Mouse (Mus musculus): ENCODE measurements around the gene Gpat3.

Gene Gpat3

DNA sequence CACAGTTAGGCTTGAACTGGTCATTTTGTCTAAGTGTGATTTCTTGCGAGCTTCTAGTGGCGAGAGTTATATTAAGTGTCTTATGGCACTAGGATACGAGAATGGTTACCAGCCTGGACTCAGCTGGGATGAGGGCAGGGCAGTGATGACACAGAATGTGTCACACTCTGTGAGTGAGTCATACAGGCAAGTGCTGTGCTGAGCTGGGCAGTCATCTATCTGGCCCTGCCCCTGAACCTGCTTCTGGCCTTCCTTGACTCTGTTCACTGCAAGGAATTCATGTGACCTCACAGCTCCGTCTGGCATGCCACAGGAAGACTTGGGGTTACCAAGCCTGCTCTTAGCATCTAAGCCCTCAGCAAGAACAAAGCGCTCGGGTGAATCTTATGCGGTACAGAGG lies 16.3 kb downstream of the Gpat3 start:
- no peak for DNase-seq

DNA sequence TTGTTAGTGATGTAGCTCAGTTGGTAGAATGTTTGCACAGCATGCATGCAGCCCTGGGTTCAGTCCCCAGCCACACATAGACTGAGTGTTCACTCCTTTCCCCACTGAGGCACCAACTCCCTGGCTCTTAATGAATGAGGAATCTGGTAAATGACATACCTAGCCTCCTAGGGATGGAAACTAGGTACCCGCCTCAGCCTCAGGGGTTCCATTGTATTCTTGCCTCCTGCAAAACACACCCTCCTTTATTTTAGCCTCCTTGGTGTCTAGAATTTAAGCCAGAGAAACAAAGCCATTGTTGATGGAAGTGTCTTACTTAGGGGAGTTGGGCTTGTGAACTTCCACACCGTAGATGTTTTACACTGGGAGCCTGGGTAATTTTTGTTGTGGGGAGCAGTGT lies 17.6 kb downstream of the Gpat3 start:
- DNase-seq, result no peak

DNA sequence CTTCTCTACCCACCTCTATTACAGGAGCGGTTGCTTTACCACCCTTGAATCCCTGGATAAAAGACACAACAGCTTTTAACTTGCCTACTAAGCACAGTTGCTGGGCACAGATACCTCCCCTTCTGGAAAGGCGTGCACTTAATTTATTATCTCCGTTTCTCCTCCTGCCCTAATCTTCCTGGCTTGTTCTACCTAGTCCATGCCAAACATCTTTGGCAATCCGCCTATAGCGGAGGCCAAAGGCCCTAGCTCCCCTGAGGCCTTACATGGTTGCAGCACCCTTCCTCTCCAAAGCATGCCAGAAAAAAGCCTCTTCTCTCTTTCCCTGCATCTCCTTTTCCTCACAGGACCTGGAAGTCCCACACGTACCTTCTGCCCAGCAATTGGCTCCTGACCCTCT lies 18.9 kb downstream of the Gpat3 start:
- DNase-seq, result no peak

DNA sequence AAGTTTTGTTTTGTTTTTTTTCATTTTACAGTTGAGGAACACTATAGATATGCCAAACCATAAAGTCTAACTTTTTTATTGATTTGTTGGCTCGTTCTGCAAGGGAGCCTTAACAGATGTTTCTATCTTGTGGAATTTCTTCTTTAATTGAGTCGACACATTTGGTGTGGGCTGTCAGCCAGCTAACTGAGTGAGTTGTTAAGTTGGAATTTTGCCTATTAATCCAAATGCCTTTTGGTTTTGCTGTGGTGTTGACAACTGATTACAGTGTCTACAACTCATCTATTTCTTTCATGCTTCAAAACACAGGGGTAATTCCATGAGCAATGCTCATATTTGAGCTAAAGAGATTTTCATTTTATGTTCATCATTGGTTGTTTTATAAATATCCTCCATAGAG lies 20.7 kb downstream of the Gpat3 start:
- no peak for DNase-seq

DNA sequence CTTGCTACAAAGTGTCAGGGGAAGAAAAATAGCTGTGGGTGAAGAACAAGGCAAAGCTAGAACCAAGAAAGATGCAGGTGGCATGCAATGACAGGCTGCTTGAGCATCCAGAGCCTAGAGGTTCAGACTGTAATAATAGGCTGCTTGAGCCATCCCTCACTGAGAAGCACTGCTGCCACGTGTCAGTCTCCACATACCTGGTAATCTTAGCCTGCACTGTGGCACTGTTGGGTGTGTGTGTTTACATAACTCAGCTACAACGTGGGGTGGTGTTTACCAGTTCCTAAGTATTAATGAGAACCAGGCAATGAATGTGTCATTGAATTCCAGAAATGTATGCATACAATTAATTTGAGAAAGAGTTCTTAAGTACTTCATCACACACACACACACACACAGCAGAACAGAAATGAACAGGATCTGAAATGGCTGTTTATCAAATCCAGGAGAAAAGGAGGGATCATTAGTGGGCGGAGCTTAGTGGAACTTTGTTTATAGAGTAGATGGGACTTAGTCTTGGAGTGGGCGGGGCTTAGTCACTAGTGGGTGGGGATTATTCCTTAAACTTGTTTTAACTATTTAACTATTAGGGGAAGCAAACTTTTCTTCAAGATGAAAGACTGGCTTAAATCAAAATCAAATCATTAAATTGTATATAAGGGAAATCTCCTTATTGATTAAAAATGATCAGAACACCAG lies 23.8 kb downstream of the Gpat3 start:
- DNase-seq, result no peak

DNA sequence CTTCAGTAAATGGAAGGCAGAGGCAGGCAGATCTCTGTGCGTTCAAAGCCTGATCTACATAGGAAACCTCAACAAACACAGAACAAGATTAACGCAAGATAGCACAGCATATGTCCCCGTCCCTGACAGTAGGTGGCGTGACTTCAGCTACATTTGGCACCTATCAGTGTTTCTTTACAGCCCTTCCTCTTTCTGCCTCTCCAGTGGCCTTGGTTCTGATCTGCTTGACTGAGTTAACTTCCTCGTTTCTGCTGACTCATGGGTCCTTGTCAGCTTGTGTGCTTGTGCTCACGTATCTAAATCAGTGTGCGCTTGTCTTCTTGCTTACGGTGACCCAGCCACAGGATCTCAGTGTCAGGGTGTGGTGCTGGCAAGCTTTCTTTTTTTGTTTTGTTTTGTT lies 26.5 kb downstream of the Gpat3 start:
- DNase-seq, result no peak

DNA sequence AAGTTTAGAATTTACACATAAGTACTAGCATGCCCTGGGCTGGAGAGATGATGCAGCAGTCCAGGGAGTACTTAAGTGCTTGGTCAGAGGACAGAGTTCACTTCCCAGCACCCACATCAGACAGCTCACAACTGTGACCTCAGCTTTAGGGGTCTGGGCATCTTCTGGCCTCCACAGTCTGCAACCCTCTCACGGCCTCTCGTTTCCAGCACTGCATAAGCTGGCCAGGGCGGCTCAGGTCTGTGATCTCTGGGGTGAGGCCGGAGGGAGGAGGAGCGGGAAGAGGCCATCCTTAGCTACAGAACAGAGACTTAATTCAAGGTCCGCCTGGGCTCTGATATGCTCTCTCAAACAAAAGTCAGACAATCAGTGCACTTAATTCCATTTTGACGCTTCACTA lies 29.2 kb downstream of the Gpat3 start:
- DNase-seq, result no peak

DNA sequence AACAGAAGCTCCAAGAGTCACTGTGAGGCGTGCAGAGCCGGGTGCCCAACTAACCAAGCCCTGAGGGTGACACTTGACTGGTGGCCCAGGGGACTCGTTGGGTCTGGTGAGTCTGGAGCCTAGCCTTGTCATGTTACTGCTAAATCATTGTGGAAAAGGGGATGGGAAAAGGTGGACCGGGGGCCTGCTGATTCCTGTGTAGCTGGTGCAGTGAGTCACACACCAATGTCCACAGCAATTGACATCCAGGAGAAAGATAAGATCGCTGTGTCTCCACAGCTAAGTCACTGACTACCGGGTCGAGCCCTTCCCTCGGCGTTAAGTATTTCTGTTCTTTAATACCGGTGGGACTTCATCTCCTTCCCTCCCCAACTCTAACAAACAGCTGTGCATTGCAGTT lies 29.7 kb downstream of the Gpat3 start:
- DNase-seq, result no peak

DNA sequence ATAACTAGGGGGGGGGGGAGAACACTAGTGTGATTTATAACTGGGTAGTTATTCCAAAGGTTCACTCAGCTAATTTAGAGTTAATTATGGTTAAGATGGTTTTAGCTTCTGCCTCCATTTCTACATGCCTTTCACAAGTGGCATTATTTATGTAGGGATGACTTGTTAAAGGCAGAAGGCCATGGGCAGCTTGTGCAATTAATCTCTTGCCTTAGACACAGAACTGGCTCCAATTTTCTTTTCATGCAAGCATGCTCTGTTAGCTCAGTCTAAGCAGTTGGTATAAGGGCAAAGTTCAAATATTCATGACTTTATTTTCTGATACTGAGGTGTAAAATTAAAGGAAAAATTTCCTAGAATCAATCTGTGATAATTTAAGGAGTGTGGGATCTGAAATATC lies 31.5 kb downstream of the Gpat3 start:
- no peak for DNase-seq

DNA sequence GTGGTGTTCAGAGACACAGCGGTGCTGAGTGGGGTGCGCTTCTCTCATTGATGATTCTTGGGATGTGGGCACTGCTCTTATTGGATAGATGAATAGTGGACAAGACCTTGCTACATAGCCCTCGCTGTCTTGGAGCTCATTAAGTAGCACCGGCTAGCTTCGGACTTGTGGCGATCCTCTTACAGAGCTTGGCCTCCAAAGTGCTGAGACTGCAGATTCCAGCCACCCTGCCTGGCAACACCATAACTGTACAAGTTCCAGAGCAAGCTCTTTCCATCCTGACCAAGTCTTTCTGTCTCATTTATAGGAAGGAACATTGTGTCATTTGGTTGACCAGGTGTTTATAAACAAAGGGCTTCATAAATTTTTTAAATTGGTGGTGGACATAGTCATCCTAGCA lies 39.7 kb downstream of the Gpat3 start:
- no peak for DNase-seq

DNA sequence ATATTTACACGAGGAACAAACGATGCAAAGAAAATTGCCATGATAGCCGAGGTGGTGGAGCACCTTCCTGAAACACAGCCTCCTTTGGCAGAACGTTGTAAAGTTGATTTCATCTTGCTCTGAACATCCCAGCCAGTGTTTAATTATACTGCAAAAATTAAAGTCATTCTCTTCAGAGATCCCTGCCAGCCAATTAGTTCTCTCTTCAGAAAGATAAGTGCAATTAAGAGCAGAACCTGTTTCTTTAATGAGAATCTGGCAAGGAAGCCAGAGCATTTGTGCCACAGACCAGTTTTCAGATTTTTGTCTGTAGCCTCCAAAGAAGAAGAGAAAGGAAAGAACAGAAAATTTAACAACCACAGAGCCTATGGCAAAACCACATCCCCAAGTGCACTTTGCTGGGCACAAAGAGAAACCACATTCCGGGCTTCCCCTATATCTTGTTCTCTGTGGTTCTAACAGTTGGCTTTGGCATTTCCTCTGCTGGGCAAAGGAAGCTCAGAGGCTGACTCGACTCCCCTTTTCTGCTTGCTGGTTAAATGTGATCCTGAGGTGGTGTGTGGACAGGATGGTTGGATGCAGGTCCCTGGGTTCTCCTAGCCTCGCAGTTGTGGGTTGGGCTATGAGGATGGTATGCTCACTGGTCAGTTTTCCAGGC lies 40.9 kb downstream of the Gpat3 start:
- DNase-seq, result no peak

DNA sequence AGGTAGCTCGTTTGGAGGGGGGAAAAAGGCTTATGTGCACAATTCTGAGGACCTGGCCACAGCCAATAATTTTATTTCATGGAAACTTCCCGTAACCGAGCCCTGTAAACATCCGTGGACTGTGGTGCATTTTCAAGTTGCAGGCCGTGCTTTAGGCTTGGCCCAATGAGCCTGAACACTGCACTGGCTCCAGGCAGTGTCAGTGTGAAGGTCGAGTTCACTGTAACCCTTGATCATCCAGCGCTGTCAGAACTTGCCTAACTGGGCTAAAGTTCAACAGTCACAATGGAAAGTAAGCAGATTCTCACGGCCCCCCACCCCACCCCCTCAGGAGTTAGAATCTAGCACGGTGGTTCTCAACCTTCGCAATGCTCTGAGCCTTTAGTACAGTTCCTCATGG lies 50.7 kb downstream of the Gpat3 start:
- DNase-seq, result no peak

DNA sequence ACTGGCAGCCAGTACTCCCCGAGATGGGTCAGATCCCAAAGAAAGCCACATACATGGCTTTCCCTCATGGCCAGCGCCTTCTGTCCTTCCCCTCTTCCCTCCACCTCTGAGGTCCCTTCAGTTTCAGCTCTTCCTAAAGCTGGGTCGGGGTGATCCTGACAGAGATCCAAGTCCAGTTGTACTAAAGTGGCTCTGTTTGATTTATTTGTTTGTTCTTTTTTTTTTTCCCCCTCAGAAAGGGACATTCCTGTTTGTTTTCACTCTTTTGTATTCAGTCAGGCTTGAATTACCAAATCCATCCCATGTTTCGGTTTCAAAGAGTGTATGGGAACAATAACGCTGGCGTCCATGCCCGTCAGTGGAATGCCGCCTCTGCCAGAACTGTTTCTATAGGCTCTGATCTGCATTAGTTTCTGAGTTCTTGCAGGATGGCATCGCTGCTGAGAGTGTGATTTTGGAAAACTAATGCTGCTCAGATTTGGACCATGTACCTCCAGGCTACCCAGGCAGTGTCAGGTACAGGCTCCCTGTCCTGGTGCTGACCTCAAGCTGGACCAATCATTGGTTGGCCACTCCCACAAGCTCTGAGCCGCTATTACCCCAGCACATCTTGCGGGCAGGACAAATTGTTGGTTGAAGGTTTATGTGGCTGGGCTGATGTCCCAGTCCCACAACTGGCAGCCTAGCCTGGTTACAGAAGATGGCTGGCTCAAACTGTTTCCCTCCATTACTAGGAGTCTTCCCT lies 54.4 kb downstream of the Gpat3 start:
- DNase-seq, result no peak

DNA sequence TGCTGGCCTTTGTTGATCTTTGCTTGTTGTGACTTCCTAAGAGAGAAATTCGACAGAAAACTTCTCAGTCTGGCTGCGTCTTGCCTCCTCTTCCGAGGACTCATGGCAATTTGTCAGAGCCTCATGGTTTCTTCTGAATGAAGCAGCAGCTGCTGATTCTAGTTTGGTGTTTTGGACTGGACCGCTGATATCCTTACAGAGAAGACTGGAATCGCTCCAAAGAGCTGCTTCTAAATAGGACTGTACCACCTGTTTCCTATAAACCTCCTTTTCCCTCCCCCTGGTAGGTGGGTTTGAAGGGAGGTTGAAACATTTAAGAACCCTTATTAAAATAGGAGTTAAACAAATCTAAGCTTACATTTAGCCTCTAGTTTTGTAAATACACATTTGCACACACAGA lies 55.5 kb downstream of the Gpat3 start:
- no peak for DNase-seq

DNA sequence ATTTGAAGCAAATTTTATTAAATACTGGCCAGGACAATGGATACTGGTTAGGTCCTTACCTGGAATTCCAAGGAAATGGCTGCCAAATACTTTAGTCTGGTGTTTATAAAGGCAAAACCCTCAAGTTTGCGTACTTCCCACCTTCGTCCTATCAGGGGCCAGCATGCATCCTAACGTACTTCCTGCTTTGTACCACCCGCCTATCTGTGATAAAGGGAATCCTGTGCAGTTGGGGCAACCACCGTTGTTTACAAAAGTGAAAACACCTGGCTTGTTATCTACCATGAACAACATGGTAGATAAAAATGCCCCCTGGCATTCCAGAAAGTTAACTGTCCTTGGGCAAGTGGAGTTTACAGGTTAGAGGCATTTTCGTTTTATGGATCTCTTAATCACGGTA lies 63.0 kb downstream of the Gpat3 start:
- no peak for DNase-seq

DNA sequence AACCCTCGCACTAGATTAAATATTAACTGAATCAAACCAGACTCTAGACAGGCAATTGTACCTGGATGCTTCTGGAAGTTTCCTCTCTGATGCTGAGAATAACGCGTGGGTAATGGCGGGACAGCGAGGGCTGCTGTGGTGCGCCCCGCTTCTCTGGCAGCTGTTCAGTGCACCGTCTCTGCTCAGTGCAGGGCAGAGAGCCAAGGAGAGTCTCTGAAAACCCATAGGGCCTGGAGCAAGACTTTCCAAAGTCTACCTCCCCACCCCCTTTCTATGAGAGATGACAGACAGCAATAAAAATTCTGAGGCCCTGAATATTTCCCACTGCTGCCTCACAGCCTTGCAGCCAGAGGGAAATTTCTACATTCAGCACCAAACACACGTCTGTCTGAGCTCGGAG lies 63.4 kb downstream of the Gpat3 start:
- no peak for DNase-seq

DNA sequence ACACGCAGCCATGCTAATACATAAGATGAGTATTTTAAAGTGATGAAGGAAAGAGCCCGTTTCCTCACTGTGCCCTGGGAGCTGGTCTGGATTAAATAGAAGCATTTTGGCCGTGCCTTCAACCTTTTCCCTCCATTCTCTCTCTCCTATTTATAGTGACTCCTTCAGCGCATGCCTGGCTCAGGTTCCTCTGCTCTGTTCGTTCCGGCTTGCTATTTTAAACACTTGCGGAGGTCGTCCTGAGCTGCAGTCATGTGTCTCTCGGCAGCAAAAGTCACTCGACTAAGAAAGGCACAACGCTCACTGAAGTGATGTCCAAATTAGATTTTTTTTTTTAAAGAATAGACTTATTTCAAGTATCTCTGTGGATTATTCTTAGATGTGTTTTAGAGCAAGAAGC lies 64.2 kb downstream of the Gpat3 start:
- DNase-seq, result no peak

DNA sequence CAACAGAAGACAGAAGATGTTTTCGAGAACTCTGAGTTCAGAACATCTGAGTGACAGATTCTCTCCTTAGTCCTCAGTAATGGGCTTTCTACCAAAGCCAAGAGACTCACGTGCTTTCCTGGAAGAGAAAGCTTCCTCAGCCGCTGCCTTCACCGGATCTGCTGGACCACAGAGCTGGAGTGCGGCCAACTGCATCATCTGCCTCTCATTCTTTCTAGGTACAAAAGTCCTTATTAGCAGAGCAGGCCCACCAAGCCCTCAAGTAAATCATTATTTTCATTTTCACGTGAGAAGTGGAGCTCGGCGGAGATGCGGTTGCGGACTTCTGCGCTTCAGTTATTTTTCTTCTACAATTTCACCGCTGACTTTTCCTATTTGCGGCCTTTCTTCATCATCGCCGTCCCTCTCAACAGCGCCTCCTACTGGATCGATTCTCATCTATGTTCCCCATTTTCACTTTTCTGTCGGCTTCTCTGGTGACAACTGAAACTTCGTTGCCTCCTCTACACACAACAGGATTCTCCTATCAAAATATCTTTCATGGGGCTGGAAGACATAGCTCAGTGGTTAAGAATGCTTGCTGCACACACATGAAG lies 66.1 kb downstream of the Gpat3 start:
- peak; percentile 59 for DNase-seq

DNA sequence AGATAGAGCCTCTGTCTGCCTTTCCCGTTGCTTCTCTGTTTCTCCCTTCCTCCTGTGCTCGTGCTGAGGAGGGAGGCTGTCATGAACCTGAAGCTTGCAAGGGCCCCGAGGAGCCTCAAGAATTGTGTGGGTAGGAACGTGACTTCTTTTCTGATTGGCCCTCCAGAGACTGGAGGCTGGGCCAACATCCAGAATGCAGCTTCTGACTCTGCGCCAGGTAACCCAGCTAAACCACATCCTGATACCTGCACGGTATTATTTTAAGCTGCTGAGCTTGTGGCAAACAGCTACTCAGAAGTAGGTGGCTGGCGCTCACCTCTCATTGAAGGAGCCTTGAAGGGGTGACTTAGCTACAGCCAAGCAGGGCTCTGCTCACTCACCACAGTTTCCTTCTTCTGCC lies 66.9 kb downstream of the Gpat3 start:
- peak; percentile 44 for DNase-seq

DNA sequence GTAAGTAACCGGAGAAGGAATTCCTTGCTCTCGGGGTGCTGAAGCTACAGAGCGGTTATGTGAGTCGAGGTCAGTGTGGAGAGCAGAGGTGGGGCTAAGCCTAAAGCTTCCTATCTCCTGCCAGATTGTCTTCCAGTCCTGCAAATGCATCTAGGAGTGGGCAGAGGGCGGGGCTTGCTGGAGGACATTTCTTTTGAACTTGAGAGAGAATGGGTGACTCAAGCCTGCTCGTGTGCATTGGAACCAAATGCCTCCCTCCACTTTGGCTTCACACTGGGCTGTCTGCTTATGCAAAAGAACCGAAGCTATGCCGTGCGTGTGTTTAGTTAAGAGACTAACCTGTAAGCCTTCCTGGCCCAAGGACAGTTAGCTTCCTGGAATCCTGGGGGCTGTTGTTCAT lies 67.8 kb downstream of the Gpat3 start:
- no peak for DNase-seq

DNA sequence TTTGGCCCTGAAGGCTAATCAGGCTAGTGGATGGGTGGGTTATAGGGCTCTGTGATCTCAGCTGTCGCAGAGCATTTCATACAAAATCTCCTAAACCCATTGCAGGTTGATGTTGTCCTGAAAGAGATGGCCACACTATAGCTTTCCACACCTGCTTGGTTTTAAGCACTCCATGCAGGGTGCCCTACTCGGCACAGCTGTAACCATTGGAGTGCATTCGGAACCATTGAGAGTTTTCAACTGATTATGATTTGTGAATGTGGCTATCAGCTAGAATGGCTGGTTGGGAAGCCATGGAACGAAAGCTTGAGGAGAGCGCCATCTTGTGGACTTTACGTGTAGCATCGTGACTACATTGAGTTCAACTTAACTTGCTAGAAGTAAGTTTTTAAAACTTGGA lies 69.5 kb downstream of the Gpat3 start:
- peak; percentile 56 for DNase-seq

DNA sequence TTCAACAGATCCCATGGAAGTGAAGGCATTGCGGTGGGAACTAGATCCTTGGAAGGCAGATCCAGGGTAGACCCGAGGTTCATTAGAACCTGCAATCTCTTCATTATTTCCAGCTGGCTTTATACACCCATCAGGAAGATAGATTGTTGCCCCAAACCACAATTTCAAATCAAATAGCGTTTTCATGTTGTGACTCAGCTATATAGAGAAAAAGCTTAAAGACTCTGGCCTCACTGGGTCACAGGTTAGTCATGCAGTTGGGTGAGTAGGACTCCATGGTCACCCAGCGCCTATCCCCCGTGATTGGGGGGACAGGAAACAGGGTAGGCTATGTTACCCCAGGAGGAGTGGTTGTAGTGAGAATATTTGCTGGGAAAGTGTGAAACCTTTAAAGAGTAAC lies 69.9 kb downstream of the Gpat3 start:
- DNase-seq, result no peak

DNA sequence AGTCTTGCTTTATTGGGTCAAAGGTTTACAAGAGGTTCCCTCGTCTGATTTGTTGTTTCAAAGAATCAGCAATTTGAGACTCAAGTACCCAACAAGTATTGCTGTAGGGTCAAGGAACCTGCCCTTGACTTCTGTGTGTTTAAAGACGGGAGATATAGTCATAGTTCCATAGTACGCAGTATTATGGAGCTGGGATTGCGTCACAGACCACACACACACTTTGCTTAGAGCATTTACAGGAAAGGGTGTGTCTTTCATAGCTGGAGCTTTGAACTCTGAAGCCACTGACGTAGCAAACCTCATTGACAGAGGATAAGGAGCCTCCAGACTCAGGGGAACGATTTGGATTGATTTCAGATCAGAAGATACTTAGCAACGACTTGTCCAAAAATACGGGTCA lies 70.9 kb downstream of the Gpat3 start:
- DNase-seq, result no peak

DNA sequence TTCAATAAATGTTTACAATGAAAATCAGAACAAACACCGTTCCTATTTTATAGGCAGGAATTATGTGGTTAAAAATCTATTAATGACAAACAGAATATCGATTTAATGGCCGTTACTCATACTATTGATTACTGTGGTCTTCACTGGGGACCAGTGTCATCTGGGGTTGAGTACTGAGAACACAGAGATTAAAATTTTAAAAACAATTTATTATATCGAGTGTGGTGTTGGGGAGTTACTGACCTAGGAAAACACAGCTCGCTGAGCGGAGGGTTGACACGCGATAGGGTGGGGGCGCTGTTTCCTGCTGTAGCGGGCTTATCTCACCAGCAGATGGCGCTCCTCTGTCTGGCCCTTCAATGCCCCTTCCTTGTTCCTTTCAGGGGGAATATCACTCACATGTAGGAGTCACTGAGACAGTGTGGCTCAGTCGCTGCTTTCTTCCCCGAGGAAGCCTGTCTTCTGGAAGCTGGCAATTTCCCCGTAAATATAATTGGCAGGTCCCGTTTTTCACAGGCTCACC lies 71.8 kb downstream of the Gpat3 start:
- peak; percentile 87 for DNase-seq

All from thymus, postnatal 4 days (tissue).